Mouse (Mus musculus): ENCODE data around the gene Tcf15.

DNA sequence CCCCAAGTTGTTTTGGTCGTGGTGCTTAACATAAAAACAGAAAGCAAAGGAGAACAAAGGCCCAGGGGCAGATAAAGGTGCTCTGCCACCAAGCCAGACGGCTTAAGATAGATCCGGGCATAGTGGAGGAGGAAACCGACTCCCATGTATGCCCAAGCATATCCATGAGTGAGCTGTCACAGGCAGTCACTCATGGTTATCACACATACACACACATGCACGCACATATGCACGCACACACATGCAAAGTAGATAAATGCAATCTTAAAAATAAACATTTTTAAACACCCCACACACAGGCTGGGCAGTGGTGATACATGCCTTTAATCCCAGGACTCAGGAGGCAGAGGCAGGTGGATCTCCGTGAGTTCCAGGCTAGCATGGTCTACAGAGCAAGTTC is 25.7 kb upstream of the Tcf15 start:
- TF ChIP-seq ZNF384 (IDR thresholded peaks at IDR 0.05; ENCODE audit: low read depth, low read length), result no peak
- TF ChIP-seq HCFC1 (IDR thresholded peaks at IDR 0.05; ENCODE audit: borderline replicate concordance, insufficient read depth, low read length), result no peak
- no peak for TF ChIP-seq MAFK (IDR thresholded peaks at IDR 0.05; ENCODE audit: insufficient read depth, low read depth, low read length)
- no peak for TF ChIP-seq ZC3H11A (IDR thresholded peaks at IDR 0.05; ENCODE audit: borderline replicate concordance, low read depth, low read length)
- TF ChIP-seq CHD2 (IDR thresholded peaks at IDR 0.05; ENCODE audit: low read depth, low read length), result no peak

Measured in ES-E14 (cell line).